Mouse (Mus musculus): Measurements from ENCODE around the gene Gm9758. TPM values are rescaled to one million over a fixed set of nuclear protein-coding genes. Genes with fewer than 3 reads are reported as not detected.
A peak's percentile ranks its signal among the peaks of the same experiment; 100 is the strongest.
"Not testable (repeated sequence)": the region's sequence is repeated elsewhere in the genome, so short reads cannot be mapped to it uniquely, and the experiment has no call there.

The Gm9758 gene
- total RNA-seq (2021) = not detected
- long read RNA-seq, experiment 1 = 0 reads
- long read RNA-seq, experiment 2 = 0 reads

DNA sequence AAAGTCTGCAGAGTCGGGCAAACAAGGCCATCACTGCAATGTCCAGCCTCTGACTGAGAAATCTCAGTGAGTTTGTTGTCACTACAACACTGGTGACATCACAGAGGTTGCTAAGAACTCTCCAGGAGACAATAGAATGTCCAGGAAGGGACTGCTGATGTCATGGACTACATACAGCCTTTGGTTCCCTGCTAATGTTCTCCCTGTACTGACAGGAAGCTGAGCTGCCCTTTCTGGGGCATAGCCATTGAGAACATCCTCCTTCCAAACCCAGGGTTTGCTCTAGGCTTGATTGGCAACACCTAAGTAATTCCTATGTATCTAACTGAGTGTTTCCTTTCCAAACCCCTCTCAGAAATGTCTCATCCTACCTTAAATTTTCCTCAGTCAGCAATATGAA, at the start of gene Gm9758:
TSS of gene Gm9758 (minus strand) at position 101 of the 400 bp plus-strand sequence.
- DNase-seq; intact Hi-C loops (cut with DNase I): not testable (repeated sequence)

- intact Hi-C loops (cut with DNase I); DNase-seq: not testable (repeated sequence)
These were observed 49.1 kb upstream of the Gm9758 start for GRCm38 (mm10) chr5:14963821-14964220.

DNA sequence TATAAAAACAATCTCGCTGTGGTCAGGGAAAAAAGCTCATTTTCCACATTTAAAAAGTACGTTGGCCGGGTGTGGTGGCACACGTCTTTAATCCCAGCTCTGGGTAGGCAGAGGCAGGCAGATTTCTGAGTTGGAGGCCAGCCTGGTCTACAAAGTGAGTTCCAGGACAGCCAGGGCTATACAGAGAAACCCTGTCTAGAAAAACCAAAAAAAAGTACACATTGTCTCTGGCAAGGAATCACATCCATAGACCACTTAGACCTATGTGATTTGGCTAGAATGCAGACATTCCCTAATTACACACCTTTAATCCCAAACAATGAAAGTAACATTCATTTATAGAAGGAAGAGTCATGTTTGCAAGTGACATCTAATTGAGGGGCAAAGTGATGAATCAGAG, 46.8 kb upstream of the Gm9758 start:
- DNase-seq; intact Hi-C loops (cut with DNase I): not testable (repeated sequence)

- intact Hi-C loops (cut with DNase I); DNase-seq: not testable (repeated sequence)
These were observed 41.4 kb upstream of the Gm9758 start for GRCm38 (mm10) chr5:14955928-14956706.

DNA sequence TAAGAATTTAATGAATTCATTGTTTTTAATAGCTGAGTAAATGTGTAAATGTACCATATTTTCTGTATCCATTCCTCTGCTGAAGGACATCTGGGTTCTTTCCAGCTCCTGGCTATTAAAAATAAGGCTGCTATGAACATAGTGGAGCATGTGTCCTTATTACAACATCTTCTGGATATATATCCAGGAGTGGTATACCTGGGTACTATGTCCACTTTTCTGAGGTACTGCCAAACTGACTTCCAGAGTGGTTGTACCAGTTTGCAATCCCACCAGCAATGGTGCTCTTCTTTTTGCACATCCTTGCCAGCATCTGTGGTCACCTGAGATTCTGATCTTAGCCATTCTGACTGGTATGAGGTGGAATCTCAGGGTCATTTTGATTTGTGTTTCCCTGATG, 38.9 kb upstream of the Gm9758 start:
- DNase-seq; intact Hi-C loops (cut with DNase I): not testable (repeated sequence)

DNA sequence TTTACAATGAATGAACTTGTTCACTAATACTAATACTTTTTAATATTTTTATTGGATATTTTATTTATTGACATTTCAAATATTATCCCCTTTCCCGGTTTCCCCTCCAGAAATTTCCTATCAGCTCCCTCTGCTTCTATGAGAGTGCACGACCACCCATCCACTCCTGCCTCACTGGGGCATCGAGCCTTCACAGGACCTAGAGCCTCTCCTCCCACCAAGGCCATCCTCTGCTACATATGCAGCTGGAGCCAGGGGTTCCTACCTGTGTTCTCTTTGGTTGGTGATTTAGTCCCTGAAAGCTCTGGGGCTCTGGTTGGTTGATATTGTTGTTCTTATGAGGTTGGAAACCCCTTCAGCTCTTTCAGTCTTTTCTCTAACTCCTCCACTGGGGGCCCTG, 38.0 kb upstream of the Gm9758 start:
- DNase-seq; intact Hi-C loops (cut with DNase I): not testable (repeated sequence)

GRCm38 (mm10) chr5:14951822-14952221, 37.1 kb upstream of the Gm9758 start:
- DNase-seq; intact Hi-C loops (cut with DNase I): not testable (repeated sequence)

DNA sequence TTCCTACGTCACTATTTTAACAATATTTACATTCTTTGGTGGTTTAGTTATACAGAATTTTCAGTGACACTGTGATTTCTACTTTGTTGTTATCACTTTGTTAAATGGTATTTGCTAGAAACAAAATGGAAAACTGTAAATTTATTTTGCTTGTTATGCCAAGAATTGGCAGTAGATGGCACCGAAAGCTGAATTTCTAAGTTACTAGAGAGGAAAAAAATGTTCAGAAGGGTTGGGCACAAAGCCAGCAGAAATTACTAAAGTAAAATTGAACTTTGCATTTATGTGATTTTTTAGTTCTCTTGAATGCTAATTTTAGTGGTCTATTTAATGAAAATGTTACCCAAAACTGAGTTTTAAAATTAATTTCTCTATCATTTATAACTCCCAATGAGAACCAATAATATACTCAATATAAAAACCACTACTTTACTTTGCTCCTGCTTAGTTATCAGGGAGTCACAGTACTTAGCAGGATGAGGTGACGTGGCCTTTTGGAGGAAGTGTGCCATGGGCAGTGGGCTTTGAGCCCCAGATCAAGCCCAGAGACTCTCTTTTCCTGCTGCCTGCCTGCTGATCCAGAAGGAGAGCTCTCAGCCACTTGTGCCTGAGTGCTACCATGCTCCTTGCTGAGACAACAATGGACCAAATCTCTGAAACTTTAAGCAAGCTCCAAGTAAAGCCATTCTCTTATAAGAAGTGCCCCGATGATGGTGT, 32.9 kb upstream of the Gm9758 start:
- DNase-seq = peak in 1 of 2 experiments; percentile 13
- intact Hi-C loops (cut with DNase I) = not testable (repeated sequence)

- DNase-seq; intact Hi-C loops (cut with DNase I): not testable (repeated sequence)
These were observed 30.8 kb upstream of the Gm9758 start for GRCm38 (mm10) chr5:14945524-14945923.

- DNase-seq; intact Hi-C loops (cut with DNase I): not testable (repeated sequence)
These were observed 26.3 kb upstream of the Gm9758 start for GRCm38 (mm10) chr5:14941043-14941442.

GRCm38 (mm10) chr5:14938329-14938728, 23.6 kb upstream of the Gm9758 start, which contains the start of gene Speer4e:
Gene Speer4e, minus strand, starts transcription at chr5:14938429.
- DNase-seq; intact Hi-C loops (cut with DNase I): not testable (repeated sequence)

GRCm38 (mm10) chr5:14933721-14934120, 19.0 kb upstream of the Gm9758 start:
- DNase-seq; intact Hi-C loops (cut with DNase I): not testable (repeated sequence)

DNA sequence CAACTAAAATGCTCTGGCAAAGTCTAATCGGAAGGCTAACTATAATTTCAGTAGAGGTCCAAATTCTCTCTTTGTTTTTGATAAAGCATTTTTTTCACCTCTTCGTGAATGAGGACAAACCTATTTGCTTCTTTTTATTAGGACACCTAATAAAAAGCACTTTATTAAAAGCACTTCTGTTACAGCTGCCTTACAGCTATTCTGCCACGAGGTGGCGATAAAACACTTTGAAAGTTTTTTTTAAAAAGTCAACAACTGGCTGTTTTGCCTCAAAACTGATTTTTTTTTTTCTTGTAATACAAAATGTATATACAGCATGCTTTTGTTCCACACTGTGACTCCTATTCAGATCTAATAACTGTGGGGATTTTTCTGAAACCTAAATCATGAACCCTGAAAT, 12.3 kb upstream of the Gm9758 start:
- intact Hi-C loops (cut with DNase I); DNase-seq: not testable (repeated sequence)

DNA sequence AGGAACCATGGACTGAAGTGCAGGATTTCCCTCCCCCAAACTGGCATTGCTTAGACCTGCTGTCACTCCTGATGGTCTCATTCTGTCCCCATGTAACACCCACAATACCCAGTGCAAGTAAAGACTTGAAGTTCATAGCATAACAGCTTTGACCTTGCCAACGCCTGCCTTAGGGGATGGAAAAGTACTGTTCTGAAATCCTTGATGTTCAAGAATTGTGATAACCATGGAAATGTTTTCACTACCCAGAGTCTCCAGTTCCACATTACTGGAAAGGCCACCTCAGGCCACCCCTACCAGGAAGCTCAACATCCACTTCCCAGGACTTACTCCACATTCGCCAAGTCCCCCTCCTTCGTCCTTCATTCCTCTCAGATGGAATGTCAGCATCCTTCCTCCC, 338 bp downstream of the Gm9758 start:
- DNase-seq; intact Hi-C loops (cut with DNase I): not testable (repeated sequence)

- intact Hi-C loops (cut with DNase I); DNase-seq: not testable (repeated sequence)
These were observed 11.2 kb downstream of the Gm9758 start for GRCm38 (mm10) chr5:14903539-14903938.

GRCm38 (mm10) chr5:14892242-14892641, 22.5 kb downstream of the Gm9758 start:
- DNase-seq = no peak
- intact Hi-C loops (cut with DNase I) = no loop called here

DNA sequence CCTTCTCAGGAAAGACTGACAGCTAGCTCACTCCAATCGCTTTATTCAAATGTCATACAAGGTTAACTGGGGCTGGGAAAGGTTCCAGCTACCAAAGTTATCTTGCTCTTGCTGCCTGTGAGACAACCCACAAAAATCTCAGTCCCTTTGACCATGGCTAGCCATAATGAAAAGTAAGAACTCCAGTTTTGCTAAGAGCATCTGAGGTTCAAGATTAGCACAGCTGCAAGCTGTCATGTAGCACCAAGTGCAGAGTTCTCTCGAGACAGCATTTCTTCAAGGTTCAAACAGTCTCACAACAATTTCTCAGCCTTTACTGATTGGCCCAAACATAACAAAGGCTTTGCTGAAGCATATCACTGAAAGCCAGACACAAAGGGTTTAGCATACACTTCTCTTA, 29.4 kb downstream of the Gm9758 start:
- DNase-seq = peak in 1 of 2 experiments; percentile 5
- intact Hi-C loops (cut with DNase I) = not testable (repeated sequence)
